Mouse (Mus musculus) embryonic fibroblast, embryonic 13.5 days (primary cell): ENCODE data around the gene Lamb3. TPM values are rescaled to one million over a fixed set of nuclear protein-coding genes. Genes with fewer than 3 reads are reported as not detected.
"Not testable (repeated sequence)": the region's sequence is repeated elsewhere in the genome, so short reads cannot be mapped to it uniquely, and the experiment has no call there.

Experiments used
- H3K27ac ChIP-seq: 2 replicates; pipeline ENCODE4 v1.5.1; 2012; ENCODE audit warnings: low read length, control low read depth, inconsistent platforms; ENCODE audit not compliant: insufficient read depth
- H3K4me1 ChIP-seq: 2 replicates; pipeline ENCODE4 v1.6.1; 2011; ENCODE audit warnings: low read length; ENCODE audit not compliant: control insufficient read depth, insufficient read depth
- H3K4me3 ChIP-seq: 2 replicates; pipeline ENCODE4 v1.5.1; 2011; ENCODE audit warnings: mild to moderate bottlenecking, control low read depth, low read length; ENCODE audit not compliant: insufficient read depth
- CTCF ChIP-seq: IDR thresholded peaks from 2 replicates; pipeline ENCODE4 v1.5.1; 2011; ENCODE audit warnings: mild to moderate bottlenecking, control low read depth, low read length, moderate library complexity, borderline replicate concordance; ENCODE audit not compliant: insufficient read depth
- POLR2A ChIP-seq: IDR thresholded peaks from 2 replicates; pipeline ENCODE4 v1.6.1; 2011; ENCODE audit warnings: low read depth, mild to moderate bottlenecking, control low read depth, low read length, moderate library complexity
- polyA plus RNA-seq: library from polyadenylated mRNA; stranded (reverse); fragments of >200 nt; gene quantifications from 2 replicates; pipeline ENCODE4 v1.2.4, GENCODE M21; 2011; ENCODE audit warnings: low read depth; ENCODE audit not compliant: missing spikeins, insufficient read length

Gene Lamb3
- polyA plus RNA-seq, 1 experiment = not detected

GRCm38 (mm10) chr1:193270965-193271763 lies 63.7 kb downstream of the Lamb3 start:
- Histone ChIP-seq H3K27ac (no peak overlapping the region), H3K4me1 (no peaks in the 10 kb centered on the region), H3K4me3 (no peak overlapping the region)
- TF ChIP-seq POLR2A (no peak), CTCF (no peak)

GRCm38 (mm10) chr1:193272137-193272915 lies 64.8 kb downstream of the Lamb3 start:
- Histone ChIP-seq H3K4me3 (0 out of 2 replicates have a peak overlapping the region, but pooled peaks have one; percentile 7), H3K27ac (no peak overlapping the region), H3K4me1 (no peaks in the 10 kb centered on the region)
- TF ChIP-seq CTCF = no peak
- TF ChIP-seq POLR2A = no peak

- Histone ChIP-seq H3K4me3 (peak within 1 kb of the TSS; percentile 14; the same call in 1 of the 2 replicates), H3K27ac (no peak within 1 kb of the TSS), H3K4me1 (no peaks in the 10 kb centered on the region)
- TF ChIP-seq CTCF (peak; percentile 60; the same call in 1 of the 2 replicates), POLR2A (peak; percentile 72)
Observed at GRCm38 (mm10) chr1:193272916-193273601, 65.6 kb downstream of the Lamb3 start, which contains the start of gene G0s2. TSS of gene G0s2 (minus strand) at chr1:193273217.

DNA sequence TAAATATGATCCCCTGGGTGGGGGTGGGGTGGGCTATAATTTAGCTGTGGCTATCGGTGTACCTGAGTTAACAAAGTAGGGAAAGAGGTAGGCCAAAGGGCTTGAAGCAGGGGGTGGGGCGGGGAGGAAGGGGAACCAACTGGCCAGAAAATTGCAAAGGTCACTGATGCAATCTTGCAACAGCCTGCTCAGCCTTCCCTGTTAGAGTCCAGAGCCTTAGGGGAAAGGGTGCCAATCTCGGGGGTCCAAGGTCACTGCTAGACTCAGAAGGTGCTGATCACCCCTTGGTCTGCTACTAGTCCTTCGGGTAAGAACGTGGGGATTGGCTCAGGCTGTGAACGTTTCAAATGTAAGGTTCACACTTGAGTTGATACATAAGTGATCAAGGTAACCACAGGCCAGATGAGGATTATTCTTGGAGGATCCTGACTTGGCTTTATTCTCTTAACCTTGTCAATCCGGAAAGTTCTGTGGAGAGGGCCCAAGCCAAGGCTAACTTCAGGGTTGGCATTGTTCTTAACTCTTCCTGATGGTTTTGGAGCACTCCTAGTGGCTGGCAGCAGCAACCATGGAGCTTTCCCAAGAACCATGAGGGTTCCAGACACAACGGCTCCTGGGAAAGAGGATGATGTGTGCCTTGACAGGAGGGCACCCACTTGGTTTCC lies 67.0 kb downstream of the Lamb3 start:
- Histone ChIP-seq H3K27ac (no peak overlapping the region), H3K4me3 (no peak overlapping the region), H3K4me1 (no peaks in the 10 kb centered on the region)
- no peak for TF ChIP-seq CTCF
- no peak for TF ChIP-seq POLR2A

- Histone ChIP-seq H3K4me1 (no peaks in the 10 kb centered on the region), H3K27ac (no peak overlapping the region), H3K4me3 (no peak overlapping the region)
- TF ChIP-seq POLR2A (no peak), CTCF (no peak)
Observed at GRCm38 (mm10) chr1:193278414-193279045, 71.0 kb downstream of the Lamb3 start.

DNA sequence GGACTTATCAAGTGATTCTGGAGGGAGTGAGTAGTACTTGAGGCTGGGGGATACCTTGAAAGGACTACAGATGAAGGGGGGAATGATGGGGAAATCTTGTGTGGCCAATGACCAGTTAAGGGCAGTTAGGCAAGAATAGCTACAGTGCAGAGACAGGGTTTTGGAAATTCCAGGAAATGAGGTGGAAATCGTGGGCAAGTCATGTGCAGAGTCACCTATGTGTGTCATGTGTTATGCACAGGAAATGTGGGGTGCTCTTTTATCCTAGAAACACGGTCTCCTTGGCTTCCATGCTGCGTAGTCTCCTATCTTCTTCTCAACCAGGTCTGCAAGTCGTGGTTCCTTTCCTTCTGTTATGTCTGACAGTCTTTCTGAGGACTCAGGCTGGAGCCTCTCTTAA lies 72.0 kb downstream of the Lamb3 start:
- TF ChIP-seq CTCF = no peak

DNA sequence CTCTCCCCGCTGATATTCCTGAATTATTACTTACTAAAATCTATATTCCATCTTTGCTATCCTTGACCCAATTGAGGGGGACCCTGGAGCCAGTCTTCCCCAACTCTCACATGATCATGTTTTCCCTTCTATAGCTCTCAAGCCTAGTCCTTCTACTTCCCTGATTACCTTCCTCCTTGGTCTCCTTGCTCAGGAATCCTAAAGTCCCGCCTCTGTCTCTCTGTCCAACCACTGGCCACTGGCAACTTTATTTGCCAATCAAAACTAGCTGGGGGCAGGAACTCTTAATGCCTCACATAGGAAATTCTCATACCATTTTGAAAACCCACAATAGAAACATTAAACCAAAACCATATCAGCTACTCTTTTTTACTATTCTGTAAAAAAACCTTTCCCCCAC lies 73.8 kb downstream of the Lamb3 start:
- H3K4me3 ChIP-seq = no peak overlapping the region

More for the DNA sequence above, 72.0 kb downstream of the Lamb3 start:
- no peaks in the 10 kb centered on the region for H3K4me1 ChIP-seq
- no peak overlapping the region for H3K27ac ChIP-seq
- no peak overlapping the region for H3K4me3 ChIP-seq

GRCm38 (mm10) chr1:193284228-193284779 lies 76.8 kb downstream of the Lamb3 start:
- Histone ChIP-seq H3K27ac (no peak overlapping the region), H3K4me3 (no peak overlapping the region), H3K4me1 (no peaks in the 10 kb centered on the region)
- no peak for TF ChIP-seq CTCF
- no peak for TF ChIP-seq POLR2A

More for the DNA sequence above, 73.8 kb downstream of the Lamb3 start:
- Histone ChIP-seq H3K4me1 (no peaks in the 10 kb centered on the region), H3K27ac (no peak overlapping the region)
- TF ChIP-seq CTCF (no peak), POLR2A (no peak)

DNA sequence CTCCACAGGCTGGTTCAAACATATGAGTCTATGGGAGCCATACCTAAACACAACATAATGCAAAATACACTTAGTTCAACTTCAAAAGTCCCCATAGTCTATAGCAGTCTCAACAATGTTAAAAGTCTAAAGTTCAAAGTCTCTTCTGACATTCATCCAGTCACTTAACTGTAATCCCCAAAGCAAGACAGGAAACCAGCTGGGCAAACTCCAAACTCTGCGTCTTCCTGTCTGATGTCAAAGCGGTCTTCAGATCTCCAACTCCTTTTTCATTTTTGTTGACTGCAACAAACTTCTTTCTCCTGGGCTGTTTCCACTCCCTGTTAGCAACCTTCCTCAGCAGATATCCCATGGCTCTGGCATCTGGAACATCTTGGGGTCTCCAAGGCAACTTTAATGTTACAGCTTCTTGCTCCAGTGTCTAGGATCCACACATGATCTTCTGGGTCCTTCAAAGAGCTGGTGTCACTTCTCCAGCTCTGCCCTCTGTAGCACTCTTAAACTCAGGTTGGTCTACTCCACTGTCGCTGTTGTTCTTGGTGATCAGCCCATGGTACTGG lies 78.3 kb downstream of the Lamb3 start:
- H3K4me1 ChIP-seq, H3K4me3 ChIP-seq, H3K27ac ChIP-seq: not testable (repeated sequence)
